Mouse (Mus musculus) stomach, embryonic 14.5 days (tissue): ENCODE measurements around the gene Tnfrsf1a. TPM values are rescaled to one million over a fixed set of nuclear protein-coding genes. Genes with fewer than 3 reads are reported as not detected.

Experiments used
- ATAC-seq: fragments of 200-750 bp; cut with Nextera tagmentation; 2 replicates; pipeline ENCODE4 v1.8.0; 2017; ENCODE audit warnings: low read depth, moderate TSS enrichment; ENCODE audit not compliant: insufficient number of reproducible peaks, insufficient read depth, low FRiP score
- H3K27ac ChIP-seq: fragments of 300-500 bp; sonication (generic); 2 replicates; pipeline ENCODE4 v1.5.1; 2014; ENCODE audit warnings: mild to moderate bottlenecking, low read length, moderate library complexity, mixed read lengths
- H3K27me3 ChIP-seq: fragments of 300-500 bp; sonication (generic); 2 replicates; pipeline ENCODE4 v1.6.1; 2014; ENCODE audit warnings: low read length, control low read depth, mixed read lengths; ENCODE audit not compliant: control insufficient read depth, insufficient read depth
- H3K36me3 ChIP-seq: fragments of 300-500 bp; sonication (generic); 2 replicates; pipeline ENCODE4 v1.6.1; 2014; ENCODE audit warnings: mild to moderate bottlenecking, control low read depth, low read length, moderate library complexity, mixed read lengths; ENCODE audit not compliant: control insufficient read depth, insufficient read depth
- H3K4me1 ChIP-seq: fragments of 300-500 bp; sonication (generic); 2 replicates; pipeline ENCODE4 v1.6.1; 2014; ENCODE audit warnings: low read length, control low read depth, mixed read lengths; ENCODE audit not compliant: control insufficient read depth, insufficient read depth
- H3K4me2 ChIP-seq: fragments of 300-500 bp; sonication (generic); replicated peaks from 2 replicates; pipeline ENCODE4 v1.6.1; 2014; ENCODE audit warnings: low read depth, low read length, control low read depth
- H3K4me3 ChIP-seq: fragments of 300-500 bp; sonication (generic); 2 replicates; pipeline ENCODE4 v1.5.1; 2014; ENCODE audit warnings: low read depth, low read length, control low read depth
- H3K9ac ChIP-seq: fragments of 300-500 bp; sonication (generic); replicated peaks from 2 replicates; pipeline ENCODE4 v1.6.1; 2014; ENCODE audit warnings: low read depth, mild to moderate bottlenecking, control low read depth, low read length, moderate library complexity, mixed read lengths
- H3K9me3 ChIP-seq: fragments of 300-500 bp; sonication (generic); 2 replicates; pipeline ENCODE4 v1.6.1; 2016; ENCODE audit warnings: low read depth, low read length, control low read depth; ENCODE audit not compliant: control insufficient read depth
- WGBS: fragments of 180-500 bp; shearing (Covaris S2); extraction: QIAGEN DNeasy Blood & Tissue Kit; methylation state at CpG from one replicate; pipeline ENCODE4 v1.1.7; 2014; 5-methylcytosine and 5-hydroxymethylcytosine counted together
- polyA plus RNA-seq: library from polyadenylated mRNA; unstranded; fragments of >200 nt; fragmentation: Nextera tagmentation; extraction: Ambion mirVana; gene quantifications from 2 replicates; pipeline ENCODE4 v1.2.1, GENCODE M21; 2014

Tnfrsf1a gene
- polyA plus RNA-seq, 1 experiment from 2014 or later, result 64.2 TPM

GRCm38 (mm10) chr6:125361467-125362291, 12.5 kb downstream of the Tnfrsf1a start:
- 49% methylated on average over 38 of the region's 38 CpGs for WGBS
- H3K4me2 ChIP-seq, result no peak overlapping the region
- no peaks in the 10 kb centered on the region for H3K9me3 ChIP-seq
- H3K27ac ChIP-seq, result no peak overlapping the region
- H3K27me3 ChIP-seq, result 0 out of 2 replicates have a peak, but pooled peaks cover 2% of the 10 kb centered on the region
- H3K9ac ChIP-seq, result no peak overlapping the region
- ATAC-seq, result no peak
- H3K4me1 ChIP-seq, result peaks cover 13% of the 10 kb centered on the region; the same call in 1 of the 2 replicates
- H3K4me3 ChIP-seq, result no peak overlapping the region
- H3K36me3 ChIP-seq, result peaks cover 50% of the 10 kb centered on the region

- Histone ChIP-seq H3K9me3 (no peaks in the 10 kb centered on the region), H3K9ac (no peak overlapping the region)
- 32% methylated on average over 15 of the region's 15 CpGs for WGBS
Measured at GRCm38 (mm10) chr6:125363021-125363420, 13.9 kb downstream of the Tnfrsf1a start.

GRCm38 (mm10) chr6:125363451-125364242, 14.5 kb downstream of the Tnfrsf1a start:
- Histone ChIP-seq H3K4me2 (0 out of 2 replicates have a peak overlapping the region, but pooled peaks have one; percentile 16), H3K4me3 (no peak overlapping the region), H3K36me3 (peaks cover 35% of the 10 kb centered on the region), H3K9me3 (no peaks in the 10 kb centered on the region), H3K27ac (no peak overlapping the region), H3K4me1 (peaks cover 23% of the 10 kb centered on the region; the same call in 1 of the 2 replicates), H3K9ac (no peak overlapping the region), H3K27me3 (0 out of 2 replicates have a peak, but pooled peaks cover 2% of the 10 kb centered on the region)
- 19% methylated on average over 23 of the region's 23 CpGs for WGBS
- no peak for ATAC-seq

More at GRCm38 (mm10) chr6:125363021-125363420, 13.9 kb downstream of the Tnfrsf1a start:
- Histone ChIP-seq H3K27ac (no peak overlapping the region), H3K4me3 (no peak overlapping the region), H3K36me3 (peaks cover 41% of the 10 kb centered on the region), H3K4me2 (peak overlapping the region; percentile 16; the same call in 1 of the 2 replicates), H3K27me3 (0 out of 2 replicates have a peak, but pooled peaks cover 2% of the 10 kb centered on the region), H3K4me1 (peaks cover 18% of the 10 kb centered on the region; the same call in 1 of the 2 replicates)
- no peak for ATAC-seq

- Histone ChIP-seq H3K9ac (no peak overlapping the region), H3K36me3 (peaks cover 28% of the 10 kb centered on the region), H3K27me3 (0 out of 2 replicates have a peak, but pooled peaks cover 2% of the 10 kb centered on the region), H3K4me1 (peaks cover 25% of the 10 kb centered on the region; the same call in 1 of the 2 replicates), H3K4me2 (no peak overlapping the region), H3K4me3 (no peak overlapping the region), H3K9me3 (no peaks in the 10 kb centered on the region), H3K27ac (no peak overlapping the region)
- ATAC-seq, result 0 out of 2 replicates have a peak, but pooled peaks have one; percentile 35
- WGBS, result 8% methylated on average over 8 of the region's 8 CpGs
Measured at GRCm38 (mm10) chr6:125364448-125364847, 15.3 kb downstream of the Tnfrsf1a start.

- ATAC-seq, result no peak
- WGBS, result 77% methylated on average over 5 of the region's 5 CpGs
- Histone ChIP-seq H3K9ac (no peak overlapping the region), H3K4me3 (no peak overlapping the region), H3K27me3 (0 out of 2 replicates have a peak, but pooled peaks cover 2% of the 10 kb centered on the region), H3K4me2 (no peak overlapping the region), H3K27ac (no peak overlapping the region), H3K4me1 (peaks cover 25% of the 10 kb centered on the region; the same call in 1 of the 2 replicates), H3K36me3 (peaks cover 20% of the 10 kb centered on the region), H3K9me3 (no peaks in the 10 kb centered on the region)
Measured at GRCm38 (mm10) chr6:125365522-125365921, 16.4 kb downstream of the Tnfrsf1a start.

- no peak for ATAC-seq
- H3K9ac ChIP-seq, result no peak overlapping the region
- H3K27me3 ChIP-seq, result 0 out of 2 replicates have a peak, but pooled peaks cover 2% of the 10 kb centered on the region
- peaks cover 15% of the 10 kb centered on the region for H3K36me3 ChIP-seq
- H3K4me1 ChIP-seq, result peaks cover 25% of the 10 kb centered on the region; the same call in 1 of the 2 replicates
- no peaks in the 10 kb centered on the region for H3K9me3 ChIP-seq
- H3K4me2 ChIP-seq, result no peak overlapping the region
- H3K4me3 ChIP-seq, result no peak overlapping the region
- 81% methylated on average over 1 of the region's 1 CpGs for WGBS
- H3K27ac ChIP-seq, result no peak overlapping the region
Measured at GRCm38 (mm10) chr6:125366133-125366532, 17.0 kb downstream of the Tnfrsf1a start.

GRCm38 (mm10) chr6:125367758-125368371, 18.7 kb downstream of the Tnfrsf1a start:
- H3K4me3 ChIP-seq, result no peak overlapping the region
- no peak overlapping the region for H3K9ac ChIP-seq
- WGBS, result 42% methylated on average over 4 of the region's 4 CpGs
- H3K4me2 ChIP-seq, result no peak overlapping the region
- H3K36me3 ChIP-seq, result no peaks in the 10 kb centered on the region
- H3K27me3 ChIP-seq, result no peaks in the 10 kb centered on the region
- peak overlapping the region; percentile 55 for H3K27ac ChIP-seq
- no peaks in the 10 kb centered on the region for H3K9me3 ChIP-seq
- H3K4me1 ChIP-seq, result peaks cover 23% of the 10 kb centered on the region; the same call in 1 of the 2 replicates
- peak; percentile 35; the same call in 1 of the 2 replicates for ATAC-seq
